Mouse (Mus musculus) MEL (cell line): ENCODE measurements around the gene Olfr1148.

Source experiments
- CTCF ChIP-seq, 3 experiments: IDR thresholded peaks in 2 of 3; conservative IDR thresholded peaks in 1 of 3; 2 replicates each; pipeline ENCODE4 v1.5.1; 2011 to 2012; ENCODE audit warnings: low read length in 3 of 3, low read depth in 2 of 3, mild to moderate bottlenecking in 2 of 3, improper control_type of control experiment in 1 of 3, inconsistent platforms in 1 of 3, mixed read lengths in 1 of 3, moderate library complexity in 1 of 3; ENCODE audit not compliant: control insufficient read depth in 1 of 3, insufficient read depth in 1 of 3, poor library complexity in 1 of 3, severe bottlenecking in 1 of 3
- EP300 ChIP-seq, 2 experiments: IDR thresholded peaks; 2 replicates each; pipeline ENCODE4 v1.6.1; 2011; ENCODE audit warnings: improper control_type of control experiment in 2 of 2, low read length in 2 of 2, low read depth in 1 of 2, mild to moderate bottlenecking in 1 of 2
- POLR2A ChIP-seq, 2 experiments: IDR thresholded peaks; 2 replicates each; pipeline ENCODE4 v1.6.1; 2011 to 2012; ENCODE audit warnings: low read length in 2 of 2, mild to moderate bottlenecking in 2 of 2, control low read depth in 1 of 2, improper control_type of control experiment in 1 of 2, low read depth in 1 of 2, moderate library complexity in 1 of 2; ENCODE audit not compliant: control insufficient read depth in 1 of 2, insufficient read depth in 1 of 2, poor library complexity in 1 of 2
- POLR2AphosphoS2 ChIP-seq: IDR thresholded peaks from 2 replicates; pipeline ENCODE4 v1.6.1; 2011; ENCODE audit warnings: low read length, improper control_type of control experiment
- TAL1 ChIP-seq: IDR thresholded peaks from 2 replicates; pipeline ENCODE4 v1.6.1; 2012; ENCODE audit warnings: mild to moderate bottlenecking, inconsistent platforms, low read length, moderate library complexity, mixed read lengths
- TCF12 ChIP-seq: IDR thresholded peaks from 2 replicates; pipeline ENCODE4 v1.6.1; 2014; ENCODE audit warnings: low read depth, mild to moderate bottlenecking, inconsistent platforms, low read length, improper control_type of control experiment, moderate library complexity

- TF ChIP-seq CTCF (IDR thresholded peaks at IDR 0.05 in 2 of 3, conservative IDR thresholded peaks at IDR 0.05 in 1 of 3; ENCODE audit: control insufficient read depth in 1 of 3, insufficient read depth in 1 of 3, low read depth in 2 of 3, low read length in 3 of 3, poor library complexity in 1 of 3, severe bottlenecking in 1 of 3), result no peak
- TF ChIP-seq POLR2A (IDR thresholded peaks at IDR 0.05; ENCODE audit: control insufficient read depth in 1 of 2, insufficient read depth in 1 of 2, low read depth in 1 of 2, low read length in 2 of 2, poor library complexity in 1 of 2), result no peak
- no peak for TF ChIP-seq TAL1
- no peak for TF ChIP-seq TCF12
- no peak for TF ChIP-seq POLR2AphosphoS2
- no peak for TF ChIP-seq EP300 (IDR thresholded peaks at IDR 0.05; ENCODE audit: low read depth in 1 of 2, low read length in 2 of 2)
These were observed 30.0 kb upstream of the Olfr1148 start, which contains the start of gene Olfr1143 for GRCm38 (mm10) chr2:87800292-87800691.
